Mouse (Mus musculus) c-Kit-positive CD71-negative TER-119-negative erythroid progenitor cells, embryonic 14.5 days (primary cell): ENCODE data around the gene Gm1113.

Experiments
- DNase-seq: peaks from one replicate; pipeline ENCODE4 v3.0.0-alpha.2; 2013; ENCODE audit warnings: low read depth

Gene Gm1113

GRCm38 (mm10) chr9:35479456-35479855 is 38.6 kb downstream of the Gm1113 start:
- no peak for DNase-seq

GRCm38 (mm10) chr9:35475394-35475793 is 42.7 kb downstream of the Gm1113 start:
- no peak for DNase-seq

- no peak for DNase-seq
Observed at GRCm38 (mm10) chr9:35474104-35474724, 43.9 kb downstream of the Gm1113 start.

- no peak for DNase-seq
Observed at GRCm38 (mm10) chr9:35468913-35469312, 49.2 kb downstream of the Gm1113 start.

- DNase-seq: no peak
Observed at GRCm38 (mm10) chr9:35467264-35467817, 50.7 kb downstream of the Gm1113 start.

- DNase-seq: no peak
Observed at GRCm38 (mm10) chr9:35459594-35459993, 58.5 kb downstream of the Gm1113 start.
